Mouse (Mus musculus): ENCODE measurements at regions not wholly inside any gene's neighbourhood (a gene's known extent, or its start where the extent isn't known, plus 50 kb on each side); places are given as distances from the start of the nearest gene placed in this dataset.

DNA sequence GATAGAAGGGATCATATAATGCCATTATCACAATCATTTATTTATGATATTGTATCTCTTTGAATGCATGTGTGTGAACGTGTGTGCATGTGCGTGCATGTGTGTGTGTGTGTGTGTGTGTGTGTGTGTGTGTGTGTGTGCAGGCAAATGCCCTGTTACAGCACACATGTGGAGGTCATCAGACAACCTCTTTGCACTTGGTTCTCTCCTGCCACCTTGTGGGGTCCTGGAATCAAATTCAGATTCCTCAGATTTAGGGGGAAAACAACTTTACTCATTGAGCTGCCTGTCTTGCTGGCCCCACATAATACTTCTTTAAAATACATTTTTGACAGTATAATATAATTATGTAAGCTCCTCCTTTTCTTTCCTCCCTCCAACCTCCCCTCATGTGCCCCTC lies 195.7 kb upstream of the Zic1 start:
- no peak for DNase-seq (ENCODE audit: low spot score)

DNA sequence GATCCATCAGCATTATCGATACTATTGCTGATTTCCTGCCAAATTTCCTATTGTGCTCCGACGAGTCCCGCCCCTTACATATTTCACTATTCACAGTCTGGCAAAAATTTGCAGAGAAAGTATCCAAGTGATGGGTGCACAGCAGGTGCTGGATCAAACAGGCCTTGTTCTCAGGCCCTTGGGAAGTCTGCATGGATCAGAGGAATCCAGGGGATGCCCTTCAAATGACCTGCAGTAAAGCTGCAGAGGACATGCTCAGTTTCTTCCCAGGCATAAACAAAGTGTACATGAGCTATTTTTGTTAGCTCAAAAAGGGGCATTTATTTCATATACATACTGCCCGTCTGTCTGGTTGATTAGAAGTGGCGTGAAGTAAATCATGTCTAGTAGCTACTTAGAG lies 194.2 kb upstream of the Zic1 start:
- no peak for DNase-seq (ENCODE audit: low spot score)

DNA sequence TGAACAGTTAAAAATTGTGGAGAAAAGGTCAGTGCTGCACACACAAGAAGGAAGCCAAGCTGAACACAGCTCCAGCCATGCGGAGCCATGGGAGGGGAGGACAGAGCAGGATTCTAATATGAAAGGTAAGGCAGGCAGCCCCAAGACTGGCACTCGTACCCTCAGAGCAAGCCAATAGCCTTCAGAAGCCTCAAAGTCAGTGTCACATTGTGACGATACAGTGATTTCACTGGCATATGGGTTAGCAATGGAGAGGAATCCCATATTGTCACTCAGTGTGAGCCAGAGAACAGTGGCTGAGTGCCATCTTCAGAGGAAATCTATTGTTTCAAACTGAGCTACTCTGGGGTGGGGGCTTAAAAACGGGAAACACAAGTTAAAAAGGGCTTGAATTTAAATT lies 181.4 kb upstream of the Zic1 start:
- no peak for DNase-seq (ENCODE audit: low spot score)

DNA sequence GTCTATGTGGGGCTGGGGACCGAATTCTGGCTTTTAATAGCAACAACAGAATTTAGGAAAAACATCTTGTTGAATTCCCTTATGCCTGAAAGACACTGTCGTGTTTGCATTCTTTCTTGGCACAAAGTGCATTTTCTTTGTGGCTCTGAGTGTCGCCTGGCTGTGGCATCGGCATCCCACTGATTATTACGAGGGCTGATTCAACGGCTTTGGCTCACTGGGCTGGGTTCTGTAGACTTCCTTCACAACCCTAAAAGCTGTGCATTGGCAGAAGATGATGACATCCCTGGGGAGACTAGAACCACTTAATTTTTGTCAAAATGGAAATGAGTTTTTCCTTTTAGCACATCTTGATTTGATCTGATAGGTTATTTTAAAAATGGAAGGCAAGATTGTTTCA lies 179.8 kb upstream of the Zic1 start:
- no peak for DNase-seq (ENCODE audit: low spot score)

DNA sequence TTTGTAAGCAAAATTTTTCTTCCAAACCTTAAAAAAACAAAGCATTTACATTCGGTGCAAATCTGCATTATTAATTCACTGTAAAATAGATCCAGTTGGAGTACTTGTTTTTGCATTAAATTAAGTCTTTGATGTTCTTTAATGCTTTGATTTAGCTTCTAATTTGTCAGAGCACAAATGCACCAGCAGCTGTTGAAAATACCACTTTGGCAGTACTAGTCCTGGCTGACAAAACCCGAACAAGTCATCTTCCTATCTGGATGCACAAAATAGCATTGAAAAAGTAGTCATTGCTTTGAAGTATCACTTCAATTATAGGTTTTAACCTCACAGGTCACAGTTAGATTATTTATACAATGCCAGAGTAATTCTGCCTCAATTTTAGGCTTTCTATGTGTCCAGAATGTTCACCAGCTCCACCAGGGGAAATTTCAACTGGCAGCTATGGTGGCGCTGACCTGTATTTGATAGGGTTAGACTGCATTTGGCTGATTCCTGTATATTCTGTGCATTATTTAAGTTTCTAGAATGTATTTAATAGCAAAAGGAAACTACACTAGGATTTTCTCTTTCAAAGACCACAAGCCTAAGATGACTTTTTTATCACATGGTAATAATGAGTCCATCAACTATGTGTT lies 163.3 kb upstream of the Zic1 start:
- no peak for DNase-seq (ENCODE audit: low spot score)

DNA sequence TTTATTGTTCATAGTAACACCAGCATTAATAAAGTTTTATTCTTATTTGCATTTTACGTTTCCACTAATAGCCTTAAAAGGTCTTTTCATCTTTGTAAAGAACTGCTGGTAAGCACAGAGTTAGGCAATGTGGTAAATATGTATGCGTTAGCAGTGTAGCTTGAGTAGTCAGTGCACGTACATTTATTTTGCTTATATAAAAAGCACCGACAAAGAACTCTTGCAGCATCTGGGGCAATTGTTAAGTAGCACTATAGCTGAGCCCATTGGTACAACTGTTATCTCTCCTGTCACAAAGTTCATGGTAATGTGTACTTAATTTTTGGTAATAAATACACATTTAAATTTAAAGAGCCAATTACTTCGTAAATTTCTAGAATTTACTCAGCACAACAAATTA lies 162.8 kb upstream of the Zic1 start:
- no peak for DNase-seq (ENCODE audit: low spot score)

DNA sequence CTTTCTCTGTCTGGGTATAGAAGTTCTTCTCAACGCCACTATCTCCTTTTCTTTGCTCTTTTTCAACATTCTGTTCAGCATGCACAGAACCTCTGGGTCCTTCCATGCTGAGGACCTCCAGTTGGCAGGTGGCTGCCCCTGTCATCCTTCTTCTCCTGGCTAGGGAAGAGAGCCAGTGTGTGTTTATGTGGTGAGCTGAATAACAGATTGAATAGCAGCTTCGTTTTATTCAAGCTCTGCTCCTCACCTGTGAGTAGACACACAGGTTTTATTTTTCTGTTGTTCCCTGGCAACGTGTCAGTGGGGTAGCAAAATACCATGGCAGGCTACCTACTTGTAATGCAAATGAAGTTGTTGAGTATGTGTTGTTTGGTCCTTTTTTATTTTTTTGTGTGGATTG lies 154.9 kb upstream of the Zic1 start:
- no peak for DNase-seq (ENCODE audit: low spot score)

DNA sequence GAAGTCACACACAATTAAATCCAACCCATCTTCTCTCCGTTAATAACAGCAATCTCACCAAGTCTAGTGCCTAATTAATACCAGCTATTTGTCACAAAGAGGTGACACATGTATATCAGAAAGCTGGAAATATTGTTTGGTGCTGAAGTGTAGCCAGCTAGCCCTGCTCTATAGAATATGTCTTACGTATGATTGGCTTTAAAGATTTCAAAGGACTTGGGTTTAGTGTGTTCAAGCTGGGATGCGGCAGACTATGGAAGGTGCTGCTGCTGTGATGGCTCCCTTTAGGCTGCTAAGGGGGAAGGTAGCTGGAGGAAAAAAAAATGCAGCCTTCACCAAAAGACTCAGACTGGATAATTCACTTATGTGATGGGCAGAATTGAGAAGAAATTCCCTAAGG lies 144.1 kb upstream of the Zic1 start:
- DNase-seq (ENCODE audit: low spot score): no peak

DNA sequence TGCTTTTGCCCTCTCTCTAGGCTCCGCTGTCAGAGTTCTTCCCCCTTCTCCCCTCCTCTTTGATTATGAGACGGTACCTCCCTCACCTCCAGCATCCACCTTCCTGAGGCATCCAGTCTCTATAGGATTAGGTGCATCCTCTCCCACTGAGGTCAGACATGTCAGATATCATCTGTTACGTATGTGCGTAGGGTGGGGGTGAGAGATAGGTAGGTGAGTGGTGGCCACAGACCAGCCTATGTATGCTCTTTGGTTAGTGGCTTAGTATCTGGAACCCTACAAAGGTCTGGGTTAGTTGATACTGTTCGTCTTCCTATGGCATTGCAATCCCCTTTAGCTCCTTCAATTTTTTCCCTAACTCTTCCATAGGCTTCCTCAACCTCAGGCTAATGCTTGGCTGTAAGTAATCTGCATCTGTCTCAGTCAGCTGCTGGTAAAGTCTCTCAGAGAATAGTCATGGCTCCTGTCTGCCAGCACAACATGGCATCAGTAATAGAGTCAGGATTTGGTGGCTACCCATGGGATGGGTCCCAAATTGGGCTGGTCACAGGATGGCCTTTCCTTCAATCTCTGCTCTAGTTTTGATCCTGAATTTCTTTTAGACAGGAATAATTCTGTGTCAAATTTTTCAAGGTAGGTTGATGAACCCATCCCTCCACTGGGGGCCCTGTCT lies 138.2 kb upstream of the Zic1 start:
- DNase-seq (ENCODE audit: low spot score): no peak

DNA sequence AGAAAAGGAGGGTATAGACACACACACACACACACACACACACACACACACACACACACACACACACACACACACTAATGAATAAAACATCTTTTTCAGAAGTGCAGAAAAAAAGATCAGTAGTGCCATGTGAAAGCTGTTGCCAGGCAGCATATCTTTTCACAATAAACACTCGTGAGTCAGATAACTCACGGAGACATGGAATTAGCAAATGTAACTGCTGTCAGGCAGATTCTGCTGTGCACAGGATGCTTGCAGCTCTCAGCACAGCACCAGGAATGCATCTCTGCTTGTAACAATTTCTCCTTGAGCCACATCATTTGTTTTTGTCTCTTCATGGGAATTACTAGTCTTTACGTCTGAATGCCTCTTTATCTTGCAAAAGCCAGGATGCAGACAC lies 111.0 kb upstream of the Zic1 start:
- no peak for DNase-seq (ENCODE audit: low spot score)

DNA sequence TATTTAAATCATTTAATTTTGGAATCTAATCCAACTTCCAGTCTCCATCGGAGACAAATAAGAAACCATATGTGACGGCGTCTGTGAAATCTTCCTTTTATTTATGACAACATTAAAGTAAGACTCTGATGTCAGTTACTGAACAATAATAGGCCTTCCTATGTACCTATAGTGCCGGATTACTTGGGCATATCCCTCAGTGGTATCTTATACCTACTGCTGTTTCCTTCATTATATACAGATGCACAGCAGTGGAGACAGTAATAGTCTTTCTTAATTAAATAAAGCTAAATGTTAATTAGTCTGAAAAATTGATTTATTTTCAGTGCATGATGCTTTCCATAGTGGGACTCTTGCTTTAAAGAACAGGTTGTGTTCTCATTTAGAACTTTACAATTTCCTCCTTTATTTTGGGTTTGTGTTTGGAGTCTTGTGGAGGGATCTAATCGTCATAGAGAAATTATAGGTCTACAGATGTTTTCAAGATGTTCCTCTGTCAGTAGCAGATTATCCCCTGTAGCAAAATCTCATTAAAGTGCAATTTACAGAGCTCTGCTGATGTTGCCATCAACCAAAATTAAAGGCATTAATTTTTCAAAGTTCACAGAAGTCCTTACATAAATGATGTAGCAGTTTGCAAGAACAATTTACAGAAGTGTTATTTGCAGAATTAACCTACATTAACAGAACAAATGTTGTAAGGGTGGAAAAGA lies 97.3 kb upstream of the Zic1 start:
- no peak for DNase-seq (ENCODE audit: low spot score)

DNA sequence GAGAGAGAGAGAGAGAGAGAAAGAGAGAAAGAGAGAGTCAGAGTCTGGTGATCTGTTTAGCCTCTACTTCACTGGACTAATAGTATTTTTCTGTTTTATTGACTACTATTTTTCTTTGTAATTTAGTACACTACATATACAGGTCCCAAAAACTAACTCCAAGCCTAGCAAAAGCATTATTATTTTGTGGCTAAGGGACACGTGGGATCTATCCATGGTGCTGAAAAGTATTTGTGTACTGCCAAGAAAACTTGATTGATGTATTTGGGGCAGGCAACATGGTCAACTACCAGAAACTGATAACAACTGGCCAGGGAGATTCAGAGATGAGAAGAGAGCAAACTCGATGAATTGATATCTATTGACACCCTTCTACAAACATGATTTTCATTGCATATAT lies 94.3 kb upstream of the Zic1 start:
- DNase-seq (ENCODE audit: low spot score): no peak

DNA sequence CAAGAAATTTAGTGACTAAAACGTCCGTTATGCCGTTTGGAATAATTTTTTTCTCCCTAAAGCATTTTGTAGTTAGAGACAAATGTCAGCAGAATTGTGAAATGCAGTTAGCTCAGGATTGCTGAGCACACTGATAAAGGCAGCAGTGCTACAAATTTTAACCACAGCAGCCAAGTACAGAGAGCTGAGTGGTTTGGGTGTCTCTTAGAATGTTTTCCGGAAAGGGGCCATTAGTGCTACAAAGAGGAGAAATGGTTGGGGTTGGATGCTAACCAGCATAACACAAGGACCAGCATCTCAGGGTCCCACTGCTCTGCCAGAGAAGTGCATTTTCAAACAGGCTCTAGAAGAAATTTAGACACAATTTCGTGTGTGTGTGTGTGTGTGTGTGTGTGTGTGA lies 91.2 kb upstream of the Zic1 start:
- DNase-seq (ENCODE audit: low spot score): no peak

DNA sequence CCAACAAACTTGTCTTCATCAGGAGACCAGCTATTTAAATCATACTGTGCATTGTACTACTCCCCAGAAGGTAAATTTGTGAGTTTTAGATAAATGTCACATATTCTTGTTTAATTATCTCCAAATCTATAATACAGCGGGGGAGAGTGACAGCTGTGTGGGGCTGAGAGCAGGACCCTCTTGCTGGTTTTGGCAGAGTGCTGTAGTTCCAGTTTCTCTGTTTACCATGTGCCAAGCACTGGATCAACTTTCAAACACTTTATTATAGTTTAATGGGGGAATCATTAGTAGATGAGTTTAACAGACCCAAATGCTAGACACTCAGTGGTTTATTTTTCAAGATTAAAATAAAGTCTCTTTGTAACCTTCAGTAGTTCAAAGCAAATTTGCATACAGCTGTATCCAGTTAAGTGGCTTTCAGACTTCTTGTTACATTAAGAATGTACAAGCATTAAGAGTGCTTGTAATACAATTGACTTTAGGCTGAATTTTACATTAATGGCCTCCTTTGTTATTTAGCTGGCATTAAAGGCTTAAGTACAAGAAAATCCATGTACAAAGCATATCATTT lies 90.7 kb upstream of the Zic1 start:
- no peak for DNase-seq (ENCODE audit: low spot score)

DNA sequence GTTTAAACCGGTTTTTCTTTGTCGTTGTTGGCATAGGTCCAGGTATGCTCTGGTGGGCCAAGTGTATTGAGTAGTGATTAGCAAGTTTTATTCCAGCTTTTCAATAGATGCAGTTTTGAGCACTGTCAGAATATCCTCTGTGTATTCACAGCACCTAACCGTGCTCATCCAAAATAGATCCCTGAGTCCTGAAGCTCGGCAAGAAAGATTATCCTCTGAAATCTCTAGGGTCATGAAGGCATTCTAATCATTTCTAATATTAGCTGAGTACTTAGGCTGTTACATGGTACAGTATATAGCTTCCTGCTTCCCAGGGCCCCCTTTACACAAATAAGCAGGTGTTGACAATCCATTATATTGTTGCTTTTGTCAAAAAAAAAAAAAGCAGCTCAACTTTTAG lies 73.5 kb upstream of the Zic1 start:
- no peak for DNase-seq (ENCODE audit: low spot score)

Data from lung, postnatal 25 days (tissue).